Mouse (Mus musculus): ENCODE measurements around the gene Foxc2.

The Foxc2 gene

GRCm38 (mm10) chr8:121115948-121116347 is at the start of gene Foxc2:
Gene Foxc2 (plus strand): TSS chr8:121116171.
- no peak for DNase-seq

- DNase-seq: no peak
Observed at GRCm38 (mm10) chr8:121071454-121071853, 44.5 kb upstream of the Foxc2 start.

- DNase-seq: no peak
Observed at GRCm38 (mm10) chr8:121072406-121073130, 43.4 kb upstream of the Foxc2 start.

- no peak for DNase-seq
Observed at GRCm38 (mm10) chr8:121073174-121074107, 42.5 kb upstream of the Foxc2 start.

GRCm38 (mm10) chr8:121074108-121074847 is 41.7 kb upstream of the Foxc2 start:
- no peak for DNase-seq

GRCm38 (mm10) chr8:121074848-121075145 is 41.2 kb upstream of the Foxc2 start:
- no peak for DNase-seq

GRCm38 (mm10) chr8:121075936-121076335 is 40.0 kb upstream of the Foxc2 start:
- no peak for DNase-seq

- DNase-seq: no peak
Observed at GRCm38 (mm10) chr8:121076555-121076954, 39.4 kb upstream of the Foxc2 start.

- no peak for DNase-seq
Observed at GRCm38 (mm10) chr8:121078721-121079120, 37.2 kb upstream of the Foxc2 start.

GRCm38 (mm10) chr8:121079201-121079600 is 36.8 kb upstream of the Foxc2 start:
- no peak for DNase-seq

GRCm38 (mm10) chr8:121079944-121080343 is 36.0 kb upstream of the Foxc2 start:
- DNase-seq: no peak

GRCm38 (mm10) chr8:121080361-121081090 is 35.4 kb upstream of the Foxc2 start:
- DNase-seq: no peak

GRCm38 (mm10) chr8:121081398-121081797 is 34.6 kb upstream of the Foxc2 start:
- no peak for DNase-seq

GRCm38 (mm10) chr8:121082218-121083092 is 33.5 kb upstream of the Foxc2 start:
- DNase-seq: no peak

- DNase-seq: no peak
Observed at GRCm38 (mm10) chr8:121083093-121083935, 32.7 kb upstream of the Foxc2 start.

- no peak for DNase-seq
Observed at GRCm38 (mm10) chr8:121083936-121084209, 32.1 kb upstream of the Foxc2 start.

- DNase-seq: no peak
Observed at GRCm38 (mm10) chr8:121084210-121084951, 31.6 kb upstream of the Foxc2 start, which contains the start of gene Foxf1. Gene Foxf1 (plus strand): TSS chr8:121084386.

GRCm38 (mm10) chr8:121085011-121085410 is 31.0 kb upstream of the Foxc2 start:
- no peak for DNase-seq

- DNase-seq: no peak
Observed at GRCm38 (mm10) chr8:121085561-121085960, 30.4 kb upstream of the Foxc2 start.

Measured in cerebellum, adult 8-10 months (tissue).